Mouse (Mus musculus) lung, embryonic 16.5 days (tissue): ENCODE data around the gene Gm10521. TPM values are rescaled to one million over a fixed set of nuclear protein-coding genes. Genes with fewer than 3 reads are reported as not detected.

Experiments
- ATAC-seq: fragments of 200-750 bp; cut with Nextera tagmentation; 2 replicates; pipeline ENCODE4 v1.8.0; 2017; ENCODE audit warnings: low read depth, mild to moderate bottlenecking, moderate library complexity
- H3K27ac ChIP-seq: fragments of 300-500 bp; sonication (generic); 2 replicates; pipeline ENCODE4 v1.5.1; 2014; ENCODE audit warnings: mild to moderate bottlenecking, control low read depth, low read length
- H3K27me3 ChIP-seq: fragments of 300-500 bp; sonication (generic); 2 replicates; pipeline ENCODE4 v1.6.1; 2014; ENCODE audit warnings: low read depth, low read length, mixed read lengths; ENCODE audit not compliant: control insufficient read depth, insufficient read depth
- H3K36me3 ChIP-seq: fragments of 300-500 bp; sonication (generic); 2 replicates; pipeline ENCODE4 v1.6.1; 2014; ENCODE audit warnings: low read length; ENCODE audit not compliant: control insufficient read depth, insufficient read depth
- H3K4me1 ChIP-seq: fragments of 300-500 bp; sonication (generic); replicated peaks from 2 replicates; pipeline ENCODE4 v1.6.1; 2014; ENCODE audit warnings: low read length, mixed read lengths; ENCODE audit not compliant: control insufficient read depth, insufficient read depth
- H3K4me2 ChIP-seq: fragments of 300-500 bp; sonication (generic); 2 replicates; pipeline ENCODE4 v1.6.1; 2014; ENCODE audit warnings: low read depth, low read length, control low read depth
- H3K4me3 ChIP-seq: fragments of 300-500 bp; sonication (generic); 2 replicates; pipeline ENCODE4 v1.5.1; 2014; ENCODE audit warnings: mild to moderate bottlenecking, low read length, control low read depth
- H3K9ac ChIP-seq: fragments of 300-500 bp; sonication (generic); 2 replicates; pipeline ENCODE4 v1.6.1; 2014; ENCODE audit warnings: low read length, control low read depth
- H3K9me3 ChIP-seq: fragments of 300-500 bp; sonication (generic); 2 replicates; pipeline ENCODE4 v1.6.1; 2016; ENCODE audit warnings: low read length; ENCODE audit not compliant: control insufficient read depth
- WGBS: fragments of 180-500 bp; shearing (Covaris S2); extraction: QIAGEN DNeasy Blood & Tissue Kit; methylation state at CpG from one replicate; pipeline ENCODE4 v1.1.7; 2014; 5-methylcytosine and 5-hydroxymethylcytosine counted together
- polyA plus RNA-seq: library from polyadenylated mRNA; unstranded; fragments of >200 nt; fragmentation: Nextera tagmentation; extraction: Ambion mirVana; gene quantifications from 2 replicates; pipeline ENCODE4 v1.2.1, GENCODE M21; 2015

Gm10521 gene
- polyA plus RNA-seq, 1 experiment from 2014 or later = not detected

GRCm38 (mm10) chr1:171918136-171918920, 22.9 kb downstream of the Gm10521 start:
- Histone ChIP-seq H3K4me1 (no peaks in the 10 kb centered on the region), H3K27me3 (no peaks in the 10 kb centered on the region), H3K9ac (no peak overlapping the region), H3K27ac (no peak overlapping the region), H3K4me2 (no peak overlapping the region; the same call in 1 of the 2 replicates), H3K36me3 (no peaks in the 10 kb centered on the region), H3K9me3 (no peaks in the 10 kb centered on the region), H3K4me3 (no peak overlapping the region)
- 71% methylated on average over 12 of the region's 12 CpGs for WGBS
- ATAC-seq = no peak

- H3K4me3 ChIP-seq = no peak overlapping the region
- ATAC-seq = no peak
Observed at GRCm38 (mm10) chr1:171919193-171919592, 23.7 kb downstream of the Gm10521 start.

DNA sequence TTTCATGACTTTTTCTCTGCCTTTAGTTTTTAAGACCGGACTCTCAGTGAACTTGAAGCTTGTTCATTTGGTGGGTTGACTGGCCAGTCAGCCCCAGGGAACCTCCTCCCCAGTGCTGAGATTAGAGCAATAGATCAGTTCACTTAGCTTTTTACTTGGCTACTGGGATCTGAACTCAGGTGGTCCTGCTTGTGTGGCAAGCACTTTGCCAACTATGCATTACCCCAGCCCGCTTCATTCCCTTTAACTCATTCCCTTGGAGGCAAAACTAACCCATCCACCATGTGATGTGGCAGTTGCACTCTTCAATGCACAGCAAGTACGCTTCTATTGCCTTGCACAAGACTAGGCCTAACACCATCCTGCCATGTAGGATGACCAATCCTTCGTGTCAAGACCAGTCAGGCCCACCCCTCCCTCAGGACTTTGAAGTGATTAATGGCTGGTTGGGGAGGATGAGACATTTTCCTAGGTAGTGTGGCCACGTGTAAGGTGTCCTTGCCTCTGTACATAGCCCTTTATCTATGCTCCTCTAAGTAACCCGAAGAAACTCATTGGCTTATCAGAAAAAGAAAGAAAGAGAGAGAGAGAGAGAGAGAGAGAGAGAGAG, 24.5 kb downstream of the Gm10521 start:
- no peak overlapping the region for H3K4me3 ChIP-seq
- no peaks in the 10 kb centered on the region for H3K4me1 ChIP-seq
- H3K9ac ChIP-seq = no peak overlapping the region
- no peaks in the 10 kb centered on the region for H3K27me3 ChIP-seq
- no peak overlapping the region for H3K4me2 ChIP-seq
- H3K9me3 ChIP-seq = no peaks in the 10 kb centered on the region
- no peaks in the 10 kb centered on the region for H3K36me3 ChIP-seq
- H3K27ac ChIP-seq = no peak overlapping the region
- no peak for ATAC-seq
- 77% methylated on average over 6 of the region's 6 CpGs for WGBS

More at GRCm38 (mm10) chr1:171919193-171919592, 23.7 kb downstream of the Gm10521 start:
- no peaks in the 10 kb centered on the region for H3K36me3 ChIP-seq
- H3K4me1 ChIP-seq = no peaks in the 10 kb centered on the region
- H3K9ac ChIP-seq = no peak overlapping the region
- no peaks in the 10 kb centered on the region for H3K9me3 ChIP-seq
- no peaks in the 10 kb centered on the region for H3K27me3 ChIP-seq
- WGBS = 84% methylated on average over 5 of the region's 5 CpGs
- no peak overlapping the region for H3K27ac ChIP-seq
- H3K4me2 ChIP-seq = no peak overlapping the region

DNA sequence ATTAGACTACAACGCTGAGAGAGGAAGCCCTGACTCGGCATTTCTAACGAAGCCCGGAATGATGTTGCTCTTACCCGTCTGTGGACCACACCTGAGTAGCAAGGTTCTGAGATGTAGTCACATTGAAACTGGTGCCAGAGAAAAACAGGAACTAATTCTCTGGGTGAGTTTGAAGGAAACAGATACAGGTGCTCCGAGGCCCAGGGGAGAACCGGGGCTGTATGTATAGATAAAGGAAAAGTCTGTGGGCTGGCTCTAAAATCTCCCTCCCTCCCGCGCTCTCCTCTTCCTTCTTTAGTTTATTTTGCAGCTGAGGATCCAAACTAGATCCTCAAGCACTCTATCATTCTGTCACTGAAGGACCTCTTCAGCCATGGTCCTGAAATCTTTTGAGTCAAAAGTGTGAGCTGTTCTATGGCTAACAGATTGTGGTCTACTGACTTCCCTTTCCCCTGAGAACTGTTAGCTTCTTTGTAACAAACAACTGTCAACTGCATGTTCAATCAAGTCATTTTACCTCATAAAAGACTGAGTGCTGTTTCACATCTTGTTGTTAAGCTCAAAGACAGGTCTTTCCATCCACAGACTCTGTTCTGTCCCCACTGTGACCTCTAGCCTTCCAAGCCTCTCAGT, 25.6 kb downstream of the Gm10521 start:
- Histone ChIP-seq H3K9ac (no peak overlapping the region), H3K27me3 (no peaks in the 10 kb centered on the region), H3K36me3 (no peaks in the 10 kb centered on the region), H3K4me2 (no peak overlapping the region), H3K4me3 (no peak overlapping the region), H3K4me1 (no peaks in the 10 kb centered on the region), H3K9me3 (no peaks in the 10 kb centered on the region), H3K27ac (no peak overlapping the region)
- WGBS = 50% methylated on average over 9 of the region's 9 CpGs
- no peak for ATAC-seq

DNA sequence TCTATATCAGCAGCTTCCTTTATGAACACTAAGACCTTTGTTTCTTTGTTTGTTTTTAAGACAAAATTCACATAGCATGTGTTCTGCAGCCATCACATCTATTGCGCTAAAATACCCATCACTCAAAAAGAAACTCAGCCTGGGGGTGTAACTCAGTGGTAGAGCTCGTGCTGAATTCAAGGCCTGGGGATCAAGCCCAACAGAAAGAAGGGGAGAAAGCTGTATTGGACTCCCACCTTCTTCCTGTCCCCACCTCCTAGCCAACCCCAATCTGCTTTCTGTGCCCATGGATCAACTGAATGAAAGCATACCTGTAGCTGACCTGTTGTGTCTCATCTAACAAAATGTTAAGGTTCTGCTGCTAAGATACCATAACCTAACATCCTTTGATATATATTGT, 26.2 kb downstream of the Gm10521 start:
- ATAC-seq = no peak
- 56% methylated on average over 2 of the region's 2 CpGs for WGBS
- H3K9ac ChIP-seq = no peak overlapping the region

GRCm38 (mm10) chr1:171922844-171923243, 27.4 kb downstream of the Gm10521 start:
- H3K27me3 ChIP-seq = no peaks in the 10 kb centered on the region
- no peaks in the 10 kb centered on the region for H3K36me3 ChIP-seq
- H3K27ac ChIP-seq = no peak overlapping the region
- WGBS = 84% methylated on average over 5 of the region's 5 CpGs
- H3K9ac ChIP-seq = no peak overlapping the region
- H3K4me2 ChIP-seq = no peak overlapping the region
- no peaks in the 10 kb centered on the region for H3K4me1 ChIP-seq
- no peak for ATAC-seq
- no peaks in the 10 kb centered on the region for H3K9me3 ChIP-seq
- no peak overlapping the region for H3K4me3 ChIP-seq

More for the DNA sequence above, 26.2 kb downstream of the Gm10521 start:
- Histone ChIP-seq H3K27me3 (no peaks in the 10 kb centered on the region), H3K4me1 (no peaks in the 10 kb centered on the region), H3K27ac (no peak overlapping the region), H3K4me2 (no peak overlapping the region), H3K36me3 (no peaks in the 10 kb centered on the region), H3K9me3 (no peaks in the 10 kb centered on the region), H3K4me3 (no peak overlapping the region)

- Histone ChIP-seq H3K4me3 (no peak overlapping the region), H3K9me3 (no peaks in the 10 kb centered on the region), H3K4me2 (no peak overlapping the region), H3K27me3 (no peaks in the 10 kb centered on the region), H3K9ac (no peak overlapping the region), H3K27ac (no peak overlapping the region), H3K4me1 (no peaks in the 10 kb centered on the region), H3K36me3 (no peaks in the 10 kb centered on the region)
- 68% methylated on average over 3 of the region's 3 CpGs for WGBS
- ATAC-seq = no peak
Observed at GRCm38 (mm10) chr1:171924900-171925299, 29.4 kb downstream of the Gm10521 start.

GRCm38 (mm10) chr1:171933851-171934250, 38.4 kb downstream of the Gm10521 start:
- H3K9me3 ChIP-seq = no peaks in the 10 kb centered on the region
- H3K4me2 ChIP-seq = no peak overlapping the region
- WGBS = 25% methylated on average over 3 of the region's 3 CpGs
- H3K36me3 ChIP-seq = no peaks in the 10 kb centered on the region
- no peak overlapping the region for H3K9ac ChIP-seq
- no peak for ATAC-seq
- no peak overlapping the region for H3K4me3 ChIP-seq
- H3K4me1 ChIP-seq = no peaks in the 10 kb centered on the region
- H3K27me3 ChIP-seq = no peaks in the 10 kb centered on the region
- no peak overlapping the region for H3K27ac ChIP-seq
